Mouse (Mus musculus) lung, postnatal 25 days (tissue): ENCODE results near the gene Med14.

Experiments
- DNase-seq: peaks from one replicate; pipeline ENCODE4 v3.0.0; 2022; ENCODE audit warnings: low spot score

Med14 gene

GRCm38 (mm10) chrX:12761626-12762333, at the start of gene Med14:
Gene Med14 (minus strand): TSS chrX:12762073.
- DNase-seq: peak; percentile 90

GRCm38 (mm10) chrX:12800559-12800958, 38.7 kb upstream of the Med14 start:
- DNase-seq: no peak

- DNase-seq: peak; percentile 43
Observed at GRCm38 (mm10) chrX:12794842-12795241, 33.0 kb upstream of the Med14 start.

- no peak for DNase-seq
Observed at GRCm38 (mm10) chrX:12791674-12792340, 29.9 kb upstream of the Med14 start.

- DNase-seq: no peak
Observed at GRCm38 (mm10) chrX:12773236-12773635, 11.4 kb upstream of the Med14 start.

- peak; percentile 47 for DNase-seq
Observed at GRCm38 (mm10) chrX:12771561-12771960, 9.7 kb upstream of the Med14 start.

- DNase-seq: no peak
Observed at GRCm38 (mm10) chrX:12768571-12768970, 6.7 kb upstream of the Med14 start.

- DNase-seq: no peak
Observed at GRCm38 (mm10) chrX:12766846-12767564, 5.1 kb upstream of the Med14 start.

GRCm38 (mm10) chrX:12763127-12763834, 1.4 kb upstream of the Med14 start:
- no peak for DNase-seq

- DNase-seq: no peak
Observed at GRCm38 (mm10) chrX:12762334-12763126, 657 bp upstream of the Med14 start.

GRCm38 (mm10) chrX:12761259-12761625, 631 bp downstream of the Med14 start:
- DNase-seq: no peak

GRCm38 (mm10) chrX:12760501-12760900, 1.4 kb downstream of the Med14 start:
- no peak for DNase-seq

- DNase-seq: no peak
Observed at GRCm38 (mm10) chrX:12759625-12760024, 2.2 kb downstream of the Med14 start.

GRCm38 (mm10) chrX:12747886-12748285, 14.0 kb downstream of the Med14 start:
- no peak for DNase-seq

GRCm38 (mm10) chrX:12746729-12747128, 15.1 kb downstream of the Med14 start:
- no peak for DNase-seq

- DNase-seq: no peak
Observed at GRCm38 (mm10) chrX:12740396-12740795, 21.5 kb downstream of the Med14 start.

GRCm38 (mm10) chrX:12716036-12716435, 45.8 kb downstream of the Med14 start:
- DNase-seq: no peak

GRCm38 (mm10) chrX:12713796-12714195, 48.1 kb downstream of the Med14 start:
- no peak for DNase-seq

GRCm38 (mm10) chrX:12686910-12687309, 75.0 kb downstream of the Med14 start:
- peak; percentile 16 for DNase-seq

- no peak for DNase-seq
Observed at GRCm38 (mm10) chrX:12686071-12686470, 75.8 kb downstream of the Med14 start.

- peak; percentile 68 for DNase-seq
Observed at GRCm38 (mm10) chrX:12677396-12677795, 84.5 kb downstream of the Med14 start.
